Mouse (Mus musculus) spleen, adult 10 weeks (tissue): ENCODE data around the gene Zscan10. TPM values are rescaled to one million over a fixed set of nuclear protein-coding genes. Genes with fewer than 3 reads are reported as not detected.

Source experiments
- polyA plus RNA-seq: library from polyadenylated mRNA; stranded (reverse); fragments of 350-450 nt; fragmentation: Illumina TruSeq; extraction: RNeasy Lipid Tissue Mini Kit (QIAGEN cat#74804); gene quantifications from one replicate; pipeline ENCODE4 v1.2.3, GENCODE M21; 2015; ENCODE audit warnings: low replicate concordance; ENCODE audit not compliant: insufficient read depth

Gene Zscan10
- polyA plus RNA-seq: not detected

GRCm38 (mm10) chr17:23600641-23601622 is at the start of gene Zscan10:
Zscan10 (plus strand) TSS chr17:23600856.

DNA sequence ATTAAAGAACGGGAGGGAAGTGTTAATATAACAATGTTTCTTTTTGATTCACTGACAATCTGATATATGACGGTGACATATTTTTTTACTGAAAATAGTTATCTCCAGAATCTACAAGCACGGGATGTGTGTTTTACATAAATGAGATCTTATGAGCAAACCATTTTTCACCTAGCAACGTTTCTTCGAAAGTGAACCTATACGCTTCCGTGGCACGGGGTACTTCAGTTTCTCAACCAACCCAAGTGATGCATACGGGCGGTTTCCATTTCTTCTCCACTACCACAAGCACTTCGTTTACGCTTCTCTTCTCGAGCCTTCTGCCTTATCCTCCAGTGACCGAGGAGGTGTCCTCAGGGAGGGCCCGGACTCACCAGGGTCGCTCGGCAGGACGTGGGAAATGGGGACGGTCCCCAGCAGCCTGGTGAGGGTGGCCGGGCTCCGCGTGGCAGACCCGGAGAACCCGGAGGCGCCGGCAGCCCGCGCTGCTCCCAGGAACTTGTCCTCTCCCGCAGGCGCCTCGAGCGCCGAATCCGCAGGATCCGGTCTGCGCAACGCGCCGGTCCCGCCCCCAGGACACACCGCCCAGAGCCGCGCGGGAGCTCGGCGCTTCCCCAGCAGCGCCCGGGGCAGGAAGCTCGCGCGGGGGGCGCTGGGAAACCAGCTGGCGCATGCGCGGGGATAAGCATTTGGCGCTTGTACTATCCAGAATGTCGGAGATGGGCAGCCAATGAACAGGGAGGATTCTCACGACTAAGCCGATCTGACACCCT is 36.9 kb upstream of the Zscan10 start, which contains the start of gene Zfp213:
Gene Zfp213, minus strand, starts transcription at position 644 of the 773 bp plus-strand sequence.

DNA sequence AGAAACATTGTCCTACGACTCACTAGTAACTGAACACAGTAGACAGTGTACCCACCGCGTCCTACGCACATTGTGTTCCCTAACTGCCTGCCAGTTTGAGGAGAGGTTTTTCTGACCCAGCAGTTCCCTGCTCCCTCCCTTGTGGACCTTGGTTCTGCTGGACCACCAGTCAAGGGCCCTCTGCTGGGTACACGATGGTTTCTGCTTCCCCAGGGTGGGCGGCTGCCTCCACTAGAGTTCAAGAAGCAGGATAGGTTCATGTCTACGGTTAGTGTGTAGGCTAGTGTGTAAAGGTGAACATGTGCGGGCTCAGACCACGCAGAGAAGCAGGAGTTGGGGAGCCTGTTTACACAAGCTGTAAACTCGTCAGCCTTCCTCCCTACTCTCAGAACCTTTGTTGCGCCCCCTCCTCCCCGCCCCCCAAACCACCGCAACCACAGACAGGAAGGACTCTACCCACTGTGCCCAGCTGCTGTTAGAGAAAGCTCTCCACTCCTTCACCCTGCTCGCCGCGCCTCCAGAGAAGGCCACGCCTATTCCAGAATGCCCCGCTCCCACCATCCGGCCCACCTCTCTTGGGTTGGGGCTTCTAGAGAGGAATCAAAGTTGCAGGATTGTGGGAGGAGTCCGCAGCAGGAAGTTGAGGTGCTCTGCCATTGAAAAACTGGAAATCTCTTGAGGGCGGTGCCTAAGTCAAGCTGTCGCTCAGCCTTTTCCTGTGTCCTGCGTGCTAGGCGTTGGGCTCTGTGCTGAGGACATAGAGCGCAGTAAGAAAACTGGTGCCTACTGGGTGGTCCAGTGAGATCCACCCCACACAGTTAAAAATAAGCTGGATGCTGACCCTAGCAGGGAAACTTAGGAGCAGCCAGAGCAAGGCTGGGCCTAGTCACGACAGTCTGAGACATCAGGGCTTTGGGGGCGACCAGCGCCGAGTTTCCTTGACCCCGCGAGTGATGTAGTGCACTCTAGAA is 1.8 kb upstream of the Zscan10 start, which contains the start of gene Zfp13:
Gene Zfp13, minus strand, starts transcription at position 906 of the 971 bp plus-strand sequence.

GRCm38 (mm10) chr17:23644613-23645495 is 44.2 kb downstream of the Zscan10 start, which contains the start of gene Mmp25:
Mmp25 (minus strand) TSS chr17:23645277.

DNA sequence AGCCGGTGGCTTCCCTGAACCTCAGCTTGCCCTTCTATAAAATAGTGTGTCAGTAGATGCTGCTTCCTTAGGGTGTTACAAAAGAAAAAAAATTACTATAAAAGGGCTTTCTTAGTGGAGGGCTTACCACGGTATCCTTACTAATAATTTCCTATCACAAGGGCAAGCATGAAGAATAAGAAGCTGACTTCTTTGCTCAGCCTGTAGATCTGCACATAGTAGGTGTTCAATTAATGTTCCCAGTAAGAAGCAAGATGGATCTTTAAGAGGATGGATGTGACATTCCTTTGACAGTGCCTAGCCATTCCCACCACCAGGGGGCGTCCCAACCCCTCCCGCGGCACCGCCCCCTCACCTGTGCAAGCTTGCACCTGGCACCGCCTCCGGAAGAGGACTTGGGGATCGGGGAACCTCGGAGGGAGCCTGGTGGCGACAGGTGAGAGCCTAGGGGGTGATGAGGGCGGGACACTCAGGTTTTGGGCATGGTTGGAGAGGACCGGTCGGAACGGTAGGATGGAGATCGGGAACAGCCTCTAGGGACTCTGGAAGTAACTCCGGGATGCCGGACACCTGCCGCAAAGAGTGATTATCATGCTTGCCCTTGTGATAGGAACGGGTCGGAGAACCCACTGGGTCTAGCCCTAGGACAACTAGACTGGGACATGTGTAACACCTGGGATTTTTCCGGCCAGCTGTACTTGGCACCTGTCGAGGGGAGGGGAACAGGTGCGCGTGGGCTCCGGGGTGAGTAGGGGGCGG is 59.6 kb downstream of the Zscan10 start, which contains the start of gene Bicdl2:
Gene Bicdl2, plus strand, starts transcription at position 390 of the 759 bp plus-strand sequence.

Other genes starting within 250 kb of the Zscan10 start
- not detected for gene Vmn2r116, start 216.3 kb upstream of the Zscan10 start, polyA plus RNA-seq
- not detected for gene Vmn2r117, start 121.2 kb upstream of the Zscan10 start, polyA plus RNA-seq
- 4.4 TPM for gene Zfp213, start 36.6 kb upstream of the Zscan10 start, polyA plus RNA-seq
- 0.72 TPM for gene Zfp13, start 1.4 kb upstream of the Zscan10 start, polyA plus RNA-seq
- gene Mmp25, start 44.4 kb downstream of the Zscan10 start, polyA plus RNA-seq: 1.0 TPM
- gene Bicdl2, start 59.6 kb downstream of the Zscan10 start, polyA plus RNA-seq: not detected
- gene Hcfc1r1, start 72.7 kb downstream of the Zscan10 start, polyA plus RNA-seq: 29.3 TPM
- gene Thoc6, start 73.0 kb downstream of the Zscan10 start, polyA plus RNA-seq: 9.4 TPM
- gene Tnfrsf12a, start 76.6 kb downstream of the Zscan10 start, polyA plus RNA-seq: 4.0 TPM
- gene Cldn6, start 78.4 kb downstream of the Zscan10 start, polyA plus RNA-seq: not detected
- gene Cldn9, start 83.2 kb downstream of the Zscan10 start, polyA plus RNA-seq: not detected
- gene 1520401A03Rik, start 121.9 kb downstream of the Zscan10 start, polyA plus RNA-seq: not detected
- gene Pkmyt1, start 125.5 kb downstream of the Zscan10 start, polyA plus RNA-seq: 7.6 TPM
- gene Paqr4, start 140.0 kb downstream of the Zscan10 start, polyA plus RNA-seq: 3.6 TPM
- gene Kremen2, start 145.0 kb downstream of the Zscan10 start, polyA plus RNA-seq: 0.28 TPM
- 9.9 TPM for gene Flywch1, start 170.7 kb downstream of the Zscan10 start, polyA plus RNA-seq
- gene Flywch2, start 185.2 kb downstream of the Zscan10 start, polyA plus RNA-seq: 0.57 TPM
- gene Srrm2, start 189.7 kb downstream of the Zscan10 start, polyA plus RNA-seq: 445 TPM
- 39.3 TPM for gene Elob, start 228.3 kb downstream of the Zscan10 start, polyA plus RNA-seq
- not detected for gene Prss33, start 235.2 kb downstream of the Zscan10 start, polyA plus RNA-seq
- gene Prss32, start 243.0 kb downstream of the Zscan10 start, polyA plus RNA-seq: not detected
- gene Prss41, start 243.3 kb downstream of the Zscan10 start, polyA plus RNA-seq: 0.12 TPM